Mouse (Mus musculus): ENCODE results near the gene Jph2. TPM values are rescaled to one million over a fixed set of nuclear protein-coding genes. Genes with fewer than 3 reads are reported as not detected.

Gene Jph2
- total and polyA plus RNA-seq, 3 experiments = 0.04 to 0.19 TPM; not detected in 1

GRCm38 (mm10) chr2:163410211-163410610 lies 12.4 kb upstream of the Jph2 start:
- no peak for DNase-seq (ENCODE audit: low read depth, low spot score)
- Histone ChIP-seq H3K79me2 (ENCODE audit: control insufficient read depth, insufficient read depth, low read length, poor library complexity) (peaks cover 5% of the 10 kb centered on the region; the same call in 1 of the 2 replicates), H3K9ac (ENCODE audit: control insufficient read depth, low read depth, low read length, poor library complexity, severe bottlenecking) (no peak overlapping the region), H3K27me3 (ENCODE audit: control insufficient read depth in 1 of 2, insufficient read depth in 2 of 2, low read length in 2 of 2) (no peaks in the 10 kb centered on the region), H3K4me3 (ENCODE audit: control insufficient read depth in 1 of 2, insufficient read depth in 1 of 2, low read depth in 2 of 2, low read length in 2 of 2) (no peak overlapping the region), H3K27ac (ENCODE audit: control insufficient read depth, low read depth, low read length) (no peak overlapping the region), H3K9me3 (replicated peaks; ENCODE audit: insufficient read depth, low read length) (no peaks in the 10 kb centered on the region), H3K36me3 (ENCODE audit: control insufficient read depth in 1 of 2, insufficient read depth in 2 of 2, low read length in 2 of 2) (peaks cover 2 to 33% of the 10 kb centered on the region in 2 experiments; a peak in 2 of 4 replicates), H3K4me1 (ENCODE audit: control insufficient read depth in 1 of 2, insufficient read depth in 2 of 2, low read length in 2 of 2) (no peaks in the 10 kb centered on the region)
- no peak for TF ChIP-seq UBTF (IDR thresholded peaks at IDR 0.05; ENCODE audit: borderline replicate concordance, insufficient read depth, low read depth, low read length)
- no peak for TF ChIP-seq GABPA (IDR thresholded peaks at IDR 0.05; ENCODE audit: low read depth, low read length)
- TF ChIP-seq JUND (IDR thresholded peaks at IDR 0.05; ENCODE audit: low read depth, low read length) = no peak
- no peak for TF ChIP-seq BHLHE40 (IDR thresholded peaks at IDR 0.05; ENCODE audit: borderline replicate concordance, low read depth, low read length)
- no peak for TF ChIP-seq RCOR1 (IDR thresholded peaks at IDR 0.05; ENCODE audit: low read depth, low read length)
- no peak for TF ChIP-seq POLR2AphosphoS2 (IDR thresholded peaks at IDR 0.05; ENCODE audit: low read length)
- TF ChIP-seq USF2 (IDR thresholded peaks at IDR 0.05; ENCODE audit: borderline replicate concordance in 1 of 2, insufficient read depth in 1 of 2, low read depth in 1 of 2, low read length in 2 of 2) = no peak
- TF ChIP-seq POLR2A (IDR thresholded peaks at IDR 0.05; ENCODE audit: control insufficient read depth in 1 of 2, insufficient read depth in 1 of 2, low read depth in 1 of 2, low read length in 2 of 2, poor library complexity in 1 of 2) = no peak
- no peak for TF ChIP-seq HCFC1 (IDR thresholded peaks at IDR 0.05; ENCODE audit: low read depth, low read length)
- no peak for TF ChIP-seq GATA1 (IDR thresholded peaks at IDR 0.05; ENCODE audit: low read depth, low read length)
- TF ChIP-seq SIN3A (IDR thresholded peaks at IDR 0.05; ENCODE audit: low read length) = no peak
- no peak for TF ChIP-seq MEF2A (IDR thresholded peaks at IDR 0.05; ENCODE audit: extremely low read depth, insufficient replicate concordance, low read depth, low read length, poor library complexity, severe bottlenecking)
- TF ChIP-seq USF1 (IDR thresholded peaks at IDR 0.05; ENCODE audit: low read depth, low read length) = no peak

DNA sequence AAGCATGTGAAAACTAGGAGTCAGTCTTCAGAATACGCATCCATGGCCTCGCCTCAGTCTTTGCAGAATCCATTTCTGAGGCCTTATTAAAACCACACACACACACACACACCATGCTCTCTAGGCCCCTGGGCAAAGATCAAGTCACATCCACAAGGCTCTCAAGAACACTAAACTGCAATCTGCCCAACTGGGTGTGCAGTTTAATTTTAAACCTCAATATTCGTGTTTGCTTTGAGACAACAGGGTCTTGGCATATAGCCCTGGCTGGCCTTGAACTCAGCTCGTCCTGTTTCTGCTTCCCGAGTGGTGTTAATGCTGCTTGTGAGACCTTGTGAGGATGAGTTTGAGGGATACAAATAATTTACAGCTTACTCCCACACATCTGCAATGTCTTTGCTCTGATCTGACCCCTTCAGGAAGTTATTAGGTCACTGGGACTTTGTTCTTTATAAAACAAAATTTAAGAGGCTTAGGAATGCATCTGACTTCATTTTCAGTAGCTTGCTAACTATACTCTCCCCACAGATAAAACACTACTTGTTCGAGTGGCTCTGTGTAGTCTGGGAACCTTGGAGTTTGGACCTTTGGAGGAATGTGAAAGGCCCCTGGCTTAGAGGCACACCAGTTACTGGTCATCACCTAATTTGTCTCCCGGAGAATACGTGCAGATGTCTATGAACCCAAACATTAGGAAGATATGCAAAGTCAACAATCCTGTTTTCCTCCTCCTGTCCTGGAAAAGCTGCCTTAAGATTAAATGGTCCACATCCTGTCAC lies 6.4 kb upstream of the Jph2 start:
- Histone ChIP-seq H3K4me3 (ENCODE audit: control insufficient read depth in 1 of 2, insufficient read depth in 1 of 2, low read depth in 2 of 2, low read length in 2 of 2) (no peak overlapping the region), H3K9ac (ENCODE audit: control insufficient read depth, low read depth, low read length, poor library complexity, severe bottlenecking) (no peak overlapping the region), H3K27me3 (ENCODE audit: control insufficient read depth in 1 of 2, insufficient read depth in 2 of 2, low read length in 2 of 2) (no peaks in the 10 kb centered on the region), H3K79me2 (ENCODE audit: control insufficient read depth, insufficient read depth, low read length, poor library complexity) (no peaks in the 10 kb centered on the region), H3K9me3 (replicated peaks; ENCODE audit: insufficient read depth, low read length) (no peaks in the 10 kb centered on the region), H3K27ac (ENCODE audit: control insufficient read depth, low read depth, low read length) (no peak overlapping the region), H3K36me3 (ENCODE audit: control insufficient read depth in 1 of 2, insufficient read depth in 2 of 2, low read length in 2 of 2) (peaks cover 0 to 6% of the 10 kb centered on the region in 2 experiments; a peak in 2 of 4 replicates), H3K4me1 (ENCODE audit: control insufficient read depth in 1 of 2, insufficient read depth in 2 of 2, low read length in 2 of 2) (no peaks in the 10 kb centered on the region)
- no peak for TF ChIP-seq CHD1 (IDR thresholded peaks at IDR 0.05; ENCODE audit: low read depth, low read length)
- no peak for TF ChIP-seq USF1 (IDR thresholded peaks at IDR 0.05; ENCODE audit: low read depth, low read length)
- TF ChIP-seq UBTF (IDR thresholded peaks at IDR 0.05; ENCODE audit: borderline replicate concordance, insufficient read depth, low read depth, low read length) = no peak
- no peak for TF ChIP-seq POLR2AphosphoS5 (IDR thresholded peaks at IDR 0.05; ENCODE audit: borderline replicate concordance, low read depth, low read length)
- no peak for TF ChIP-seq EP300 (IDR thresholded peaks at IDR 0.05; ENCODE audit: low read depth in 1 of 2, low read length in 2 of 2)
- no peak for TF ChIP-seq NELFE (IDR thresholded peaks at IDR 0.05; ENCODE audit: low read depth, low read length)
- TF ChIP-seq KAT2A (conservative IDR thresholded peaks at IDR 0.05; ENCODE audit: low read depth, low read length) = no peak
- no peak for TF ChIP-seq RAD21 (IDR thresholded peaks at IDR 0.05; ENCODE audit: low read depth, low read length)
- no peak for TF ChIP-seq SMC3 (IDR thresholded peaks at IDR 0.05; ENCODE audit: low read depth, low read length)
- no peak for TF ChIP-seq HCFC1 (IDR thresholded peaks at IDR 0.05; ENCODE audit: low read depth, low read length)
- TF ChIP-seq MYC (IDR thresholded peaks at IDR 0.05; ENCODE audit: low read depth, low read length) = no peak
- no peak for TF ChIP-seq MAFK (IDR thresholded peaks at IDR 0.05; ENCODE audit: borderline replicate concordance, low read depth, low read length)
- no peak for TF ChIP-seq MAX (IDR thresholded peaks at IDR 0.05; ENCODE audit: low read length)
- no peak for TF ChIP-seq ZKSCAN1 (IDR thresholded peaks at IDR 0.05; ENCODE audit: low read depth, low read length)
- no peak for TF ChIP-seq CTCF (IDR thresholded peaks at IDR 0.05 in 2 of 3, conservative IDR thresholded peaks at IDR 0.05 in 1 of 3; ENCODE audit: control insufficient read depth in 1 of 3, insufficient read depth in 1 of 3, low read depth in 2 of 3, low read length in 3 of 3, poor library complexity in 1 of 3, severe bottlenecking in 1 of 3)
- TF ChIP-seq MXI1 (IDR thresholded peaks at IDR 0.05; ENCODE audit: low read depth, low read length) = no peak
- DNase-seq (ENCODE audit: low read depth, low spot score) = no peak
